Mouse (Mus musculus): ENCODE measurements around the gene Pttg1.

GRCm38 (mm10) chr11:43470118-43470517 lies 44.1 kb upstream of the Pttg1 start:
- no peak for TF ChIP-seq CTCF (IDR thresholded peaks at IDR 0.05)
- 0 out of 2 replicates have a peak, but pooled peaks have one; percentile 37 for TF ChIP-seq EP300 (IDR thresholded peaks at IDR 0.05)
